Mouse (Mus musculus): ENCODE results near the gene Fam117a. TPM values are rescaled to one million over a fixed set of nuclear protein-coding genes. Genes with fewer than 3 reads are reported as not detected.

The Fam117a gene
- polyA plus RNA-seq, 1 experiment from 2014 or later: 10.5 TPM

DNA sequence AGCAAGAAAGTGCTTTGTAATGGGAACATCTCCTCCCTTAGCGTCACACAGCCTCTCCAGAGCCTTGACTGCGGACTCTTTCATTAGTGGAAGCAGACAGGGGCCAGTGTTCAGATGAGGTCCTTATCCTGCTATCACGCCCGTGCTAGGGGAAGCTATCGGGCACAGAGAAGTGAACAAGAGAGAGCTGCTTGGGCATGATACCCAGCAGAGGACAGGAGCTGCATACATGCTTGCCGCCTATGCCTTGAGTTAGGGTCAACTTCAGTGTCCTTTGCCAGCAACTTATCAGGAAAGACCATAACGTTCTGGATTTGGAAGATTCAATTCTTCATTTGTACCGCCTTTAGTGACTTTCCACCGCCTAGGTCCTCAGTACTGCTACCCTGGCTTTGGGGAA is 3.0 kb upstream of the Fam117a start:
- 89% methylated on average over 9 of the region's 9 CpGs for WGBS
- ATAC-seq (replicated peaks; ENCODE audit: low FRiP score): no peak
- no peaks in the 10 kb centered on the region for H3K27me3 ChIP-seq
- H3K9ac ChIP-seq: no peak overlapping the region
- H3K4me2 ChIP-seq: no peak overlapping the region
- H3K27ac ChIP-seq: no peak overlapping the region
- no peaks in the 10 kb centered on the region for H3K36me3 ChIP-seq
- peaks cover 20% of the 10 kb centered on the region for H3K4me1 ChIP-seq
- H3K4me3 ChIP-seq (replicated peaks): no peak overlapping the region
- no peaks in the 10 kb centered on the region for H3K9me3 ChIP-seq (replicated peaks)

- no peak for ATAC-seq (replicated peaks; ENCODE audit: low FRiP score)
- WGBS: 70% methylated on average over 5 of the region's 5 CpGs
- Histone ChIP-seq H3K4me3 (replicated peaks) (no peak overlapping the region), H3K36me3 (no peaks in the 10 kb centered on the region), H3K4me1 (peaks cover 27% of the 10 kb centered on the region), H3K27ac (no peak overlapping the region), H3K27me3 (no peaks in the 10 kb centered on the region), H3K4me2 (no peak overlapping the region), H3K9ac (no peak overlapping the region), H3K9me3 (replicated peaks) (no peaks in the 10 kb centered on the region)
Measured at GRCm38 (mm10) chr11:95334448-95335060, 2.3 kb upstream of the Fam117a start.

GRCm38 (mm10) chr11:95337129-95337813 is 453 bp downstream of the Fam117a start:
- Histone ChIP-seq H3K27me3 (no peaks in the 10 kb centered on the region), H3K9ac (peak overlapping the region; percentile 83), H3K4me3 (replicated peaks) (peak overlapping the region; percentile 98), H3K36me3 (no peaks in the 10 kb centered on the region), H3K4me2 (peak overlapping the region; percentile 93), H3K27ac (peak overlapping the region; percentile 78), H3K4me1 (peaks cover 35% of the 10 kb centered on the region), H3K9me3 (replicated peaks) (no peaks in the 10 kb centered on the region)
- under 1% methylated on average over 47 of the region's 50 CpGs for whole genome bisulfite sequencing
- ATAC-seq (replicated peaks; ENCODE audit: low FRiP score): peak; percentile 80

GRCm38 (mm10) chr11:95337846-95338342 is 1.1 kb downstream of the Fam117a start:
- Histone ChIP-seq H3K4me3 (replicated peaks) (peak overlapping the region; percentile 98), H3K4me1 (peaks cover 40% of the 10 kb centered on the region), H3K9ac (peak overlapping the region; percentile 83; the same call in 1 of the 2 replicates), H3K27ac (no peak overlapping the region), H3K36me3 (no peaks in the 10 kb centered on the region), H3K4me2 (peak overlapping the region; percentile 93), H3K27me3 (no peaks in the 10 kb centered on the region), H3K9me3 (replicated peaks) (no peaks in the 10 kb centered on the region)
- no peak for ATAC-seq (replicated peaks; ENCODE audit: low FRiP score)
- 14% methylated on average over 9 of the region's 9 CpGs for WGBS

DNA sequence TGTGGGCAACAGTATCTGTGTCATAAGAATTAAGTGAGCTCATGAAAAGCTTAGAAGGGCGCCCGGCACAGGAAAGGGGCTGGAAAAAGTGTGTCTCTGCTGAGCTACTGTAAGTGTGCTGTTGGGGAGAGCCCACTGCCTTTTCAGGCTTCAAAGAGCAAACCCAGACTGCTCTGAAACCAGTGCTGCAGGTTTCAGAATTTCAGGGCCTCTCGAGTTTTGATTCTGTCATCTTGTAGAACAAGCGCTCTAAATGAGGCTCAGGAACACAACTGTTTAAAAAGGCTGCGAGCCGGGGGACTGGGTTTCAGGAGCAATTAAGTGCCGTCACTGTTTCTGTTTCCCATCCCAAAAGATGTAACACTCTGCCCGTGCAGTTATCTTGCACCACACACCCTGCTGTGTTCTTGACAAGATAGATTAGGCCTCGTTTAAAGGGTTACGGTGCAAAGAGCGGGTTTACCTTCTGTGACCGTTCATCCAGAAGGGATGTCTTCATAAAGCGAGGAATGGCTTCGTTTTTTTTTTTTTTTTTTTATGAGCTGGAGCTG is 2.7 kb downstream of the Fam117a start:
- Histone ChIP-seq H3K4me1 (peaks cover 56% of the 10 kb centered on the region), H3K4me2 (peak overlapping the region; percentile 93), H3K27ac (peak overlapping the region; percentile 54; the same call in 1 of the 2 replicates), H3K9me3 (replicated peaks) (no peaks in the 10 kb centered on the region), H3K9ac (no peak overlapping the region), H3K27me3 (no peaks in the 10 kb centered on the region), H3K4me3 (replicated peaks) (no peak overlapping the region; the same call in 1 of the 2 replicates), H3K36me3 (no peaks in the 10 kb centered on the region)
- 13% methylated on average over 14 of the region's 14 CpGs for WGBS
- ATAC-seq (replicated peaks; ENCODE audit: low FRiP score): no peak

- H3K4me3 ChIP-seq (replicated peaks): no peak overlapping the region
- no peak overlapping the region for H3K4me2 ChIP-seq
- H3K27me3 ChIP-seq: no peaks in the 10 kb centered on the region
- ATAC-seq (replicated peaks; ENCODE audit: low FRiP score): no peak
- peaks cover 63% of the 10 kb centered on the region for H3K4me1 ChIP-seq
- H3K9me3 ChIP-seq (replicated peaks): no peaks in the 10 kb centered on the region
- no peak overlapping the region for H3K9ac ChIP-seq
- H3K27ac ChIP-seq: no peak overlapping the region
- no peaks in the 10 kb centered on the region for H3K36me3 ChIP-seq
- 83% methylated on average over 1 of the region's 1 CpGs for WGBS
Measured at GRCm38 (mm10) chr11:95340259-95340658, 3.4 kb downstream of the Fam117a start.

GRCm38 (mm10) chr11:95340664-95341063 is 3.8 kb downstream of the Fam117a start:
- 44% methylated on average over 5 of the region's 5 CpGs for WGBS
- H3K9me3 ChIP-seq (replicated peaks): no peaks in the 10 kb centered on the region
- peaks cover 67% of the 10 kb centered on the region for H3K4me1 ChIP-seq
- H3K36me3 ChIP-seq: no peaks in the 10 kb centered on the region
- ATAC-seq (replicated peaks; ENCODE audit: low FRiP score): no peak
- no peak overlapping the region for H3K9ac ChIP-seq
- H3K27me3 ChIP-seq: no peaks in the 10 kb centered on the region
- no peak overlapping the region for H3K27ac ChIP-seq
- no peak overlapping the region for H3K4me2 ChIP-seq
- H3K4me3 ChIP-seq (replicated peaks): no peak overlapping the region

- Histone ChIP-seq H3K4me1 (peaks cover 53% of the 10 kb centered on the region), H3K9ac (no peak overlapping the region), H3K27ac (no peak overlapping the region), H3K27me3 (no peaks in the 10 kb centered on the region), H3K36me3 (peaks cover 14% of the 10 kb centered on the region), H3K9me3 (replicated peaks) (no peaks in the 10 kb centered on the region), H3K4me3 (replicated peaks) (no peak overlapping the region), H3K4me2 (no peak overlapping the region)
- no peak for ATAC-seq (replicated peaks; ENCODE audit: low FRiP score)
- 29% methylated on average over 4 of the region's 4 CpGs for WGBS
Measured at GRCm38 (mm10) chr11:95343180-95343579, 6.4 kb downstream of the Fam117a start.

GRCm38 (mm10) chr11:95344181-95344580 is 7.4 kb downstream of the Fam117a start:
- H3K4me3 ChIP-seq (replicated peaks): no peak overlapping the region
- 33% methylated on average over 2 of the region's 2 CpGs for WGBS
- no peak for ATAC-seq (replicated peaks; ENCODE audit: low FRiP score)
- H3K4me1 ChIP-seq: peaks cover 43% of the 10 kb centered on the region
- no peak overlapping the region for H3K4me2 ChIP-seq
- no peak overlapping the region for H3K9ac ChIP-seq
- H3K9me3 ChIP-seq (replicated peaks): no peaks in the 10 kb centered on the region
- no peak overlapping the region for H3K27ac ChIP-seq
- no peaks in the 10 kb centered on the region for H3K27me3 ChIP-seq
- peaks cover 24% of the 10 kb centered on the region for H3K36me3 ChIP-seq

DNA sequence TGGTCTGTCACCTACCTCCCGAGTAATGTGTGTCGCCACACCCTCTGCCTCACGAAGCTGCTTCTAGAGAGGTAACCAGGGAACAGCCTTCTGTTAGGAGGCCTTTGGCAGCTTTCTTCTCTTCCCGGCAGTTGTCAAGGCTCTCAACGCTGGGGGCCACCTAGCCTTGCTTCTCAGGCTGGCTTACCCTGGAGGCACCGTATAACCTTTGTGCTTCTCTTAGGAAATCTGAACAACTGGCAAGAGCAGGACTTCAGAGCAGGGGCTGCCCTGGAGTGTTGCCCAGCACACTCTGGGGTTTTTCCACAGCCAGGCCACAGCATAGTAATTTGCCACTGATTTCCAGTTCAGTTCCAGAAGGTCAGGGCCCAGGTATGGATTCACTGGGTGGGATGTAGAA is 13.5 kb downstream of the Fam117a start:
- no peak overlapping the region for H3K4me3 ChIP-seq (replicated peaks)

DNA sequence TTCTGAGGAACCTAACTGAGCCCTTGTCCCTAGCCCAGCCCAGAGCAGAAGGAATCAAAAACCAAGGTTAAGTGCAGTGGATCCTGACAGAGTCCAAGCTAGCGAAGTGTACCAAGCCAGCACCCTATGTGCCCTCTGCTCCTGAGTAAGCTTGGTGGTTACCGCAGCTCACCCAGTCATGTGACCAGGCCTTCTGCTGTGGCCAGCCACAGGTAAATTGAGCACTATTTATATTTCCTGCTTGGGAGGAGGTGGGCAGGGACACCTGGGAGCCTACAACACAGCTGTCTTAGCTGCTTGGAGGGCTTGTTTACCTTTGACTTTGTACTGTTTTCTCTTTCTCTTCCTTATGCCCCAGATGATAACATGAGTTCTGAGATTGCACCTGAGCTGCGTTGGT is 14.1 kb downstream of the Fam117a start:
- Histone ChIP-seq H3K4me1 (peaks cover 19% of the 10 kb centered on the region), H3K36me3 (peaks cover 24% of the 10 kb centered on the region), H3K9ac (no peak overlapping the region), H3K4me2 (no peak overlapping the region), H3K9me3 (replicated peaks) (no peaks in the 10 kb centered on the region), H3K27ac (no peak overlapping the region), H3K27me3 (no peaks in the 10 kb centered on the region), H3K4me3 (replicated peaks) (no peak overlapping the region)
- ATAC-seq (replicated peaks; ENCODE audit: low FRiP score): no peak
- 89% methylated on average over 3 of the region's 3 CpGs for WGBS

More for the DNA sequence above, 13.5 kb downstream of the Fam117a start:
- H3K4me1 ChIP-seq: peaks cover 23% of the 10 kb centered on the region
- WGBS: 51% methylated on average over 6 of the region's 6 CpGs
- H3K9me3 ChIP-seq (replicated peaks): no peaks in the 10 kb centered on the region
- no peak for ATAC-seq (replicated peaks; ENCODE audit: low FRiP score)
- no peaks in the 10 kb centered on the region for H3K27me3 ChIP-seq
- no peak overlapping the region for H3K27ac ChIP-seq
- peaks cover 24% of the 10 kb centered on the region for H3K36me3 ChIP-seq
- no peak overlapping the region for H3K9ac ChIP-seq
- H3K4me2 ChIP-seq: no peak overlapping the region

DNA sequence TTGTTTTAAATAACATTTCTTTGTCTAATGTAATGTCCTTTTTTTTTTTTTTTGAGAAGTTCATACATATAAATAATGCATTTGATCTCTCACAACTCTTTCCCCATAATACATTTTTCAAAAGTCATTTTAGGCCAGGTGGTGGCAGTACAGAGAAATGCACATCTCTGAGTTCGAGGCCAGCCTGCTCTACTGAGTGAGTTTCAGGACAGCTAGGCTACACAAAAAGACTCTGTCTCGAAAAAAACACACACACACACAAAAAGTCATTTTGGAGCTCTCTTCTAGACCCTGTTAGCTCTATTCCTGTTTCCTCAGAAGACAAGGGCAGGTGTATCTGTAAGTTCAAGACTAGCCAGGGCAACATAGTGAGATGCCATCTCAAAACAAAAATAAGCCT is 15.9 kb downstream of the Fam117a start:
- no peak overlapping the region for H3K4me2 ChIP-seq
- H3K9me3 ChIP-seq (replicated peaks): no peaks in the 10 kb centered on the region
- peaks cover 15% of the 10 kb centered on the region for H3K36me3 ChIP-seq

More for the DNA sequence above, 15.9 kb downstream of the Fam117a start:
- H3K27ac ChIP-seq: no peak overlapping the region
- H3K9ac ChIP-seq: no peak overlapping the region
- 87% methylated on average over 2 of the region's 2 CpGs for WGBS
- ATAC-seq (replicated peaks; ENCODE audit: low FRiP score): no peak
- H3K27me3 ChIP-seq: no peaks in the 10 kb centered on the region
- H3K4me3 ChIP-seq (replicated peaks): no peak overlapping the region
- H3K4me1 ChIP-seq: peaks cover 26% of the 10 kb centered on the region

Measured in kidney, embryonic 15.5 days (tissue).